8 mouse cellular contexts compared by ENCODE assay signal in genomic region chr3:90508950-90509746, GRCm38 (mm10). TPM values are rescaled to one million over a fixed set of nuclear protein-coding genes. Genes with fewer than 3 reads are reported as not detected.
DNase-seq lines count a peak whose midpoint lies in the region; ATAC-seq and TF ChIP-seq lines count a peak whose summit lies in the region.

Chtop (minus strand) TSS chr3:90509498.

- peak within 1 kb of the TSS; percentile 55 for H3K4me2 ChIP-seq in forebrain, postnatal 0 days (ENCODE audit: low read depth)
- H3K4me2 ChIP-seq in lung, embryonic 15.5 days, result peak within 1 kb of the TSS; percentile 68

- peaks cover 2 to 24% of the 10 kb centered on the region in 2 experiments; a peak in 3 of 4 replicates for H3K4me1 ChIP-seq in MEL (ENCODE audit: control insufficient read depth in 1 of 2, insufficient read depth in 2 of 2, low read length in 2 of 2)
- H3K4me1 ChIP-seq in cerebellum, adult 2 months (ENCODE audit: control insufficient read depth, insufficient read depth, low read length), result 0 out of 2 replicates have a peak, but pooled peaks cover 2% of the 10 kb centered on the region
- H3K4me1 ChIP-seq in forebrain, postnatal 0 days (ENCODE audit: insufficient read depth), result peaks cover 9% of the 10 kb centered on the region
- H3K4me1 ChIP-seq in lung, embryonic 15.5 days, result peaks cover 33% of the 10 kb centered on the region

- WGBS in cerebellum, adult 2 months, result under 1% methylated on average over 66 of the region's 66 CpGs
- WGBS in forebrain, postnatal 0 days, result 1% methylated on average over 64 of the region's 66 CpGs
- under 1% methylated on average over 66 of the region's 66 CpGs for WGBS in lung, embryonic 15.5 days

- DNase-seq in MEL (ENCODE audit: low read depth, low spot score), result peak; percentile 100
- DNase-seq in cerebellum, adult 2 months, result peak; percentile 99
- peak; percentile 100 for DNase-seq in forebrain, postnatal 0 days
- peak; percentile 100 for DNase-seq in heart, postnatal 4 days
- DNase-seq in layer of hippocampus, adult 8-10 months (ENCODE audit: low spot score in 2 of 2), result peak; percentile 98 to 99
- peak; percentile 97 for DNase-seq in ovary, adult 18-20 months (ENCODE audit: low spot score)
- peak; percentile 99 for DNase-seq in thymus, postnatal 0 days (ENCODE audit: low spot score)

- peak; percentile 94 for ATAC-seq in forebrain, postnatal 0 days
- peak; percentile 93 for ATAC-seq in lung, embryonic 15.5 days (ENCODE audit: borderline replicate concordance, extremely low read depth, low FRiP score, low TSS enrichment)

- no peak for TF ChIP-seq CTCF in MEL (IDR thresholded peaks at IDR 0.05 in 2 of 3, conservative IDR thresholded peaks at IDR 0.05 in 1 of 3; ENCODE audit: control insufficient read depth in 1 of 3, insufficient read depth in 1 of 3, low read depth in 2 of 3, low read length in 3 of 3, poor library complexity in 1 of 3, severe bottlenecking in 1 of 3)
- no peak for TF ChIP-seq CTCF in cerebellum, adult 2 months (IDR thresholded peaks at IDR 0.05; ENCODE audit: borderline replicate concordance, insufficient read depth, low read depth, low read length)
- no peak for TF ChIP-seq CTCF in forebrain, postnatal 0 days (IDR thresholded peaks at IDR 0.05; ENCODE audit: low read depth)

- peak in 1 of 2 experiments; percentile 10; a peak in 1 of 4 replicates for TF ChIP-seq EP300 in MEL (IDR thresholded peaks at IDR 0.05; ENCODE audit: low read depth in 1 of 2, low read length in 2 of 2)

- peaks cover 27% of the 10 kb centered on the region for H3K79me2 ChIP-seq in MEL (ENCODE audit: control insufficient read depth, insufficient read depth, low read length, poor library complexity)

- H3K36me3 ChIP-seq in MEL (ENCODE audit: control insufficient read depth in 1 of 2, insufficient read depth in 2 of 2, low read length in 2 of 2), result peaks cover 32 to 36% of the 10 kb centered on the region in 2 experiments
- peaks cover 27% of the 10 kb centered on the region; the same call in 1 of the 2 replicates for H3K36me3 ChIP-seq in forebrain, postnatal 0 days (ENCODE audit: insufficient read depth)
- peaks cover 34% of the 10 kb centered on the region for H3K36me3 ChIP-seq in lung, embryonic 15.5 days

- peak within 1 kb of the TSS; percentile 83 for H3K27ac ChIP-seq in MEL (ENCODE audit: control insufficient read depth, low read depth, low read length)
- H3K27ac ChIP-seq in cerebellum, adult 2 months (ENCODE audit: insufficient read depth, low read length), result peak within 1 kb of the TSS; percentile 78
- H3K27ac ChIP-seq in forebrain, postnatal 0 days (ENCODE audit: low read depth, low read length), result peak within 1 kb of the TSS; percentile 96
- peak within 1 kb of the TSS; percentile 94 for H3K27ac ChIP-seq in lung, embryonic 15.5 days

- TF ChIP-seq POLR2A in MEL (IDR thresholded peaks at IDR 0.05; ENCODE audit: control insufficient read depth in 1 of 2, insufficient read depth in 1 of 2, low read depth in 1 of 2, low read length in 2 of 2, poor library complexity in 1 of 2), result peak; percentile 77 to 80
- peak; percentile 27; the same call in 1 of the 2 replicates for TF ChIP-seq POLR2A in cerebellum, adult 2 months (IDR thresholded peaks at IDR 0.05; ENCODE audit: borderline replicate concordance, insufficient read depth, low read length)

- peak within 1 kb of the TSS; percentile 96 for H3K9ac ChIP-seq in MEL (ENCODE audit: control insufficient read depth, low read depth, low read length, poor library complexity, severe bottlenecking)
- peak within 1 kb of the TSS; percentile 100 for H3K9ac ChIP-seq in forebrain, postnatal 0 days
- H3K9ac ChIP-seq in lung, embryonic 15.5 days, result peak within 1 kb of the TSS; percentile 99

- no peaks in the 10 kb centered on the region for H3K27me3 ChIP-seq in MEL (ENCODE audit: control insufficient read depth in 1 of 2, insufficient read depth in 2 of 2, low read length in 2 of 2)
- H3K27me3 ChIP-seq in cerebellum, adult 2 months (ENCODE audit: control insufficient read depth, insufficient read depth, low read length), result no peaks in the 10 kb centered on the region
- H3K27me3 ChIP-seq in forebrain, postnatal 0 days (ENCODE audit: insufficient read depth, low read length), result peaks cover 6% of the 10 kb centered on the region; the same call in 1 of the 2 replicates
- no peaks in the 10 kb centered on the region for H3K27me3 ChIP-seq in lung, embryonic 15.5 days

- H3K4me3 ChIP-seq in MEL (ENCODE audit: control insufficient read depth in 1 of 2, insufficient read depth in 1 of 2, low read depth in 2 of 2, low read length in 2 of 2), result peak within 1 kb of the TSS; percentile 83 to 93
- H3K4me3 ChIP-seq in cerebellum, adult 2 months (replicated peaks; ENCODE audit: insufficient read depth, low read depth, low read length), result peak within 1 kb of the TSS; percentile 100
- peak within 1 kb of the TSS; percentile 97 for H3K4me3 ChIP-seq in forebrain, postnatal 0 days (ENCODE audit: low read depth, low read length)
- peak within 1 kb of the TSS; percentile 97 for H3K4me3 ChIP-seq in lung, embryonic 15.5 days

- H3K9me3 ChIP-seq in MEL (replicated peaks; ENCODE audit: insufficient read depth, low read length), result no peaks in the 10 kb centered on the region
- no peaks in the 10 kb centered on the region for H3K9me3 ChIP-seq in forebrain, postnatal 0 days (ENCODE audit: low read length)
- H3K9me3 ChIP-seq in lung, embryonic 15.5 days, result no peaks in the 10 kb centered on the region

- TF ChIP-seq RAD21 in MEL (IDR thresholded peaks at IDR 0.05; ENCODE audit: low read depth, low read length), result no peak

TF ChIP-seq in MEL, 35 proteins besides CTCF, POLR2A, EP300 and RAD21 (continues in another document):
- TF ChIP-seq SIN3A (IDR thresholded peaks at IDR 0.05; ENCODE audit: low read length) (peak; percentile 81), MEF2A (IDR thresholded peaks at IDR 0.05; ENCODE audit: extremely low read depth, insufficient replicate concordance, low read depth, low read length, poor library complexity, severe bottlenecking) (0 out of 2 replicates have a peak, but pooled peaks have one; percentile 41), GATA1 (IDR thresholded peaks at IDR 0.05; ENCODE audit: low read depth, low read length) (peak; percentile 37; the same call in 1 of the 2 replicates), SMC3 (IDR thresholded peaks at IDR 0.05; ENCODE audit: low read depth, low read length) (no peak), ZC3H11A (IDR thresholded peaks at IDR 0.05; ENCODE audit: low read depth, low read length) (peak; percentile 96), HCFC1 (IDR thresholded peaks at IDR 0.05; ENCODE audit: low read depth, low read length) (peak; percentile 86), RCOR1 (IDR thresholded peaks at IDR 0.05; ENCODE audit: low read depth, low read length) (no peak; the same call in none of the 2 replicates), USF1 (IDR thresholded peaks at IDR 0.05; ENCODE audit: low read depth, low read length) (peak; percentile 59), NRF1 (IDR thresholded peaks at IDR 0.05; ENCODE audit: insufficient read depth, low read depth, low read length, poor library complexity, severe bottlenecking) (peak; percentile 81), POLR2AphosphoS2 (IDR thresholded peaks at IDR 0.05; ENCODE audit: low read length) (peak; percentile 94), POLR2AphosphoS5 (IDR thresholded peaks at IDR 0.05; ENCODE audit: borderline replicate concordance, low read depth, low read length) (no peak), BHLHE40 (IDR thresholded peaks at IDR 0.05; ENCODE audit: borderline replicate concordance, low read depth, low read length) (0 out of 2 replicates have a peak, but pooled peaks have one; percentile 3), ZNF384 (IDR thresholded peaks at IDR 0.05; ENCODE audit: low read depth, low read length) (no peak), ELF1 (IDR thresholded peaks at IDR 0.05; ENCODE audit: low read depth, low read length) (peak; percentile 69), GABPA (IDR thresholded peaks at IDR 0.05; ENCODE audit: low read depth, low read length) (peak; percentile 36; the same call in 1 of the 2 replicates), CHD1 (IDR thresholded peaks at IDR 0.05; ENCODE audit: low read depth, low read length) (no peak; the same call in 1 of the 2 replicates), ZMIZ1 (IDR thresholded peaks at IDR 0.05; ENCODE audit: low read depth, low read length) (peak; percentile 58), MYB (IDR thresholded peaks at IDR 0.05; ENCODE audit: low read depth, low read length) (no peak), TAL1 (IDR thresholded peaks at IDR 0.05; ENCODE audit: low read length) (no peak), TBP (IDR thresholded peaks at IDR 0.05; ENCODE audit: low read depth, low read length) (peak; percentile 72), MAFK (IDR thresholded peaks at IDR 0.05; ENCODE audit: borderline replicate concordance, low read depth, low read length) (no peak), MAX (IDR thresholded peaks at IDR 0.05; ENCODE audit: low read length) (peak; percentile 90), TCF12 (IDR thresholded peaks at IDR 0.05; ENCODE audit: low read depth, low read length) (peak; percentile 55), MYC (IDR thresholded peaks at IDR 0.05; ENCODE audit: low read depth, low read length) (peak; percentile 84), ETS1 (IDR thresholded peaks at IDR 0.05; ENCODE audit: low read depth, low read length) (peak; percentile 18; the same call in 1 of the 2 replicates), CHD2 (IDR thresholded peaks at IDR 0.05; ENCODE audit: low read length) (no peak), E2F4 (IDR thresholded peaks at IDR 0.05; ENCODE audit: borderline replicate concordance, low read depth, low read length) (peak; percentile 72; the same call in 1 of the 2 replicates), MAZ (IDR thresholded peaks at IDR 0.05; ENCODE audit: low read depth, low read length) (peak; percentile 6; the same call in 1 of the 2 replicates), USF2 (IDR thresholded peaks at IDR 0.05; ENCODE audit: borderline replicate concordance in 1 of 2, insufficient read depth in 1 of 2, low read depth in 1 of 2, low read length in 2 of 2) (no peak)

RNA-seq across cellular contexts. Expression of gene Chtop, which starts in this region (rescaled TPM):
- total RNA-seq in MEL (2012; rRNA removed), result 201 and 202 TPM in 2 replicates
- 100 to 1,000 TPM in 1 of 2 experiments, not detected in 1; 320 TPM for polyA plus RNA-seq in MEL (2012; ENCODE audit: insufficient read depth in 1 of 2, insufficient read length in 2 of 2, low read depth in 1 of 2, low replicate concordance in 2 of 2, missing spikeins in 1 of 2)
- 148 and 151 TPM in 2 replicates for polyA plus RNA-seq in cerebellum, adult 2 months (2012; rRNA removed)
- total RNA-seq in forebrain, postnatal 0 days (2014; rRNA removed), result 272 and 302 TPM in 2 replicates
- 179 and 186 TPM in 2 replicates for polyA plus RNA-seq in forebrain, postnatal 0 days (2015; fragmentation: Nextera tagmentation; extraction: Ambion mirVana)
- 100 to 1,000 TPM; 140 to 143 TPM for total RNA-seq in heart, postnatal 4 days (2021)
- total RNA-seq in layer of hippocampus, adult 8-10 months (2022), result 100 to 1,000 TPM; 146 to 155 (median 153) TPM
- 154 TPM in 2 replicates for polyA plus RNA-seq in lung, embryonic 15.5 days (2015; fragmentation: Nextera tagmentation; extraction: Ambion mirVana)
- polyA plus RNA-seq in thymus, postnatal 0 days (2015; fragmentation: Nextera tagmentation; extraction: Ambion mirVana), result 162 and 169 TPM in 2 replicates

Comparison
In these comparisons a context has a peak if more than half of its experiments do, and no peak if none do; other contexts are left out.
1. Peak in every context shown above with its lines: DNase-seq, ATAC-seq, H3K4me3 ChIP-seq and H3K27ac ChIP-seq.